Mouse (Mus musculus) kidney, adult 2 months (tissue): Measurements from ENCODE around the gene Iqsec3.

Experiments used
- CTCF ChIP-seq: fragments of 200-500 bp; conservative IDR thresholded peaks from 2 replicates; pipeline ENCODE4 v1.5.1; 2011; ENCODE audit warnings: low read depth, mild to moderate bottlenecking, control low read depth, low read length, moderate library complexity, mixed read lengths; ENCODE audit not compliant: insufficient read depth, insufficient read length
- POLR2A ChIP-seq: fragments of 200-500 bp; IDR thresholded peaks from one replicate; pipeline ENCODE4 v1.6.1; 2011; ENCODE audit warnings: low read depth, low read length, control low read depth

- no peak for TF ChIP-seq CTCF
- TF ChIP-seq POLR2A: no peak
Measured at GRCm38 (mm10) chr6:121376159-121376558, 97.3 kb downstream of the Iqsec3 start.
